Mouse (Mus musculus) embryonic fibroblast, embryonic 13.5 days (primary cell): ENCODE measurements at regions not wholly inside any gene's neighbourhood (a gene's known extent, or its start where the extent isn't known, plus 50 kb on each side); places are given as distances from the start of the nearest gene placed in this dataset.

Source experiments
- CTCF ChIP-seq: IDR thresholded peaks from 2 replicates; pipeline ENCODE4 v1.5.1; 2011; ENCODE audit warnings: mild to moderate bottlenecking, control low read depth, low read length, moderate library complexity, borderline replicate concordance; ENCODE audit not compliant: insufficient read depth
- POLR2A ChIP-seq: IDR thresholded peaks from 2 replicates; pipeline ENCODE4 v1.6.1; 2011; ENCODE audit warnings: low read depth, mild to moderate bottlenecking, control low read depth, low read length, moderate library complexity

DNA sequence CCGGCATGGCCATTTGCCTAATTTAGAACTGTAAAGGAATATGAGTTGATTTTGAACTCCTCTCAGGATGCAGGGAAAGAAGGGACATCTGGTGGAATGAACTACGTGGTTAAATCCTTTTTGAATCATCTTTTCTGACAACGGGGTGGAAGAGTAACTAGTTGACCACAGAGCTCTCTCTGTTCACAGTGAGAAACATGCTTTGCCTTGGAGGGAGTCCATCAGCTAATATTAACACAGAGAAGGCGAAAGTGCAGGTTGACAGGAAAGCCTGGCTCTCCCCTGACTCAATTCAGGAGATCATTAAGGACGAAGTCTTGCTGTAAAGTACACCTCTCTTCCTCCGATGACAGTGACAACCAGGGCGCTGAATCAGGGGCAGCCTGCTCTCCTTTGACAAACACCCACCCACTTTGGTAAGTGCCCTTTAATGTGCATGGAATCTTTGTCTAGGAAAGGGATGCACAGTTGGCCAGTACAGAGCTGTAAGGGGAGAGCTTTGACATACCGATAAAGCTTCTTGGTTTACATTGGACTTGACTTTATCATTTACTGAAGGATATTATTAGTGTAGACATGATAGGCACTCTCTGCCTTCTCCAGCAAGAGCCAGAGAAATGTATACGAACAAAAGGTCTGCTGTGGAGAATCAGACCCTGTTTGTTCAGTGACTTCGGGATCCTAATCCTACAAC lies 480.3 kb downstream of the Gm10295 start:
- TF ChIP-seq CTCF, result no peak
- TF ChIP-seq POLR2A, result no peak
